Mouse (Mus musculus): ENCODE results near the gene Artn.
A peak's percentile ranks its signal among the peaks of the same experiment; 100 is the strongest.

Gene Artn

DNA sequence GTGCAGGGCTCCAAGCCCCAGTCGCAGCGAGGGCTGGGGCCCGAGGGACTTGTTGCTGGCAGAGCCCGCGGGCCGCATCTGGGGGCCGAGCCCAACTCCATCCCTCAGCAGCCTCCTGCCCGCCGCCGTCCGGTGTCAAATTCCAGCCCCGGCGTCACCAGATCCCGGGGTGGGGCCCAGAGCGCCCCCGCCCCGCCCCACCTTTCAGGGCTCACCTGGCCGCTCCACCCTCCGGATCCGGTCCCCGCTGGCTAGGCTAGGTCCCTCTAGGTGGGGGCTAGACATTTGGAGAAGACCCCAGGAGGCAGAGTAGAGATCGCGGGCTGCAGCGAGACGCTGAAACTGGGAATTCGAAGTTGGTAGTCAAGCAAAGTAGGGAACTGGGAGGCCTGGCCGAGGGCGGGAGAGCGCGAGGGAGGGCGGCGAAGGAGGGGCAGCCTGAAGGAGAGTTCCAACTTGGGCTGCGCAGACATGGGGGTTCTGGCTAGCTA, at the start of gene Artn:
TSS of gene Artn (minus strand) at position 373 of the 491 bp plus-strand sequence.
- DNase-seq (ENCODE audit: low read depth, low spot score), result no peak

GRCm38 (mm10) chr4:117979181-117979580, 49.6 kb upstream of the Artn start:
- DNase-seq (ENCODE audit: low read depth, low spot score), result no peak

DNA sequence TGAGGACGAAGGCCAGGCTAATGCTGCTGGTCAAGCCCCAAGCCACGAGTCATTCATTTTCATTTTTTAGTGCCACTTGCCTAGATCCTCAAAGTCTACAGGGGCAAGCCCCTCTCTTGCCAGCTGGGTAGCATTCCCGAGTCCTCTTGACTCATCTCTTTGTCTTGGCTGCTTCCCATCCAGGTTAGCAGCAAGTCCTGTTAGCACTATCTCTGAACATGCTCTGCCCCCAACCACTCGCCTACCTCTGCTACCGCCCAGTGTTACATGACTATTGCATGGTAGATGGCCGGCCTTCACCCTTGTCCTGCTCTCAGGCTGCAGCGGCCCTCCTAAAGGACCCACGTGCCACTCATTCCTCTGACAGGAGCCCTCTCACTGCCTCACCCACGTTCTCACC, 48.7 kb upstream of the Artn start:
- no peak for DNase-seq (ENCODE audit: low read depth, low spot score)

GRCm38 (mm10) chr4:117977841-117978240, 48.3 kb upstream of the Artn start:
- no peak for DNase-seq (ENCODE audit: low read depth, low spot score)

GRCm38 (mm10) chr4:117977371-117977770, 47.8 kb upstream of the Artn start:
- no peak for DNase-seq (ENCODE audit: low read depth, low spot score)

DNA sequence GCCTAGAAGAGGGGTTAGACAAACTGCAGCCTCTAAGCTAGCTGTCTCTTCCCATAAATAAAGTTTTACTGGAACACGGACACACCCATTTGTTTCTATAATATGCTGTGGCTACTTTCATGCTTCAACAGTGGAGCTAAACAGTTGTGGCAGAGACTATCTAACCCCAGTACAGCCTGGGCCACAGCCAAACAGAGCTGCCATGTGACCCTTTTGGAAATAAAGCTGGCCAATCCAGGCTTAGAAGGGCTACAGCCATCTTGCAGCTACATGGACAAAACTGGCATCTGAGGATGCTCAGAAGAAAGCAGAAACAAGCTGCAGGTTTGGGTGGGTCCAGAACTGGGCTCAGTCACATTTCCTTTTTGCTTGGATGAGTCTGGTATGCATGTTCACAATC, 46.3 kb upstream of the Artn start:
- no peak for DNase-seq (ENCODE audit: low read depth, low spot score)

DNA sequence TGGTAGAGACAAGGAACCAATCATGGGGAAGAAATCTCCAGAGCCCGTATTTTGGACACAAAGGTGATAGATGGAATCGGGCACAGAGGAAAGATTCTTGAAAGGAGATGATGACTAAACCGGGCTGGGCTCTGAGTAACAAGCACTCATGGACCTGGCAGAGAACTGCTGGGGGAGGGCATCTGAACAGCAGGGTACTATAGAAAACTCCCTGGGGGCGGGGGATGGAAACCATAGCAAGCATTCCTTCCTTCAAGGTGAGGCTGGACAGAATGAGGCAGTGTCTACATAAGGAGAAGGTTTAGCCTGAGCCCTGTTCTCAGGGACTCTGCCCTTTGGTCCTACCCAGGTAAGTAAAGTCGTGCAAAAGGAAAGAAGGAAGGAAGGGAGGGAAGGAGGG, 45.2 kb upstream of the Artn start:
- no peak for DNase-seq (ENCODE audit: low read depth, low spot score)

- no peak for DNase-seq (ENCODE audit: low read depth, low spot score)
Observed at GRCm38 (mm10) chr4:117972999-117973398, 43.4 kb upstream of the Artn start.

DNA sequence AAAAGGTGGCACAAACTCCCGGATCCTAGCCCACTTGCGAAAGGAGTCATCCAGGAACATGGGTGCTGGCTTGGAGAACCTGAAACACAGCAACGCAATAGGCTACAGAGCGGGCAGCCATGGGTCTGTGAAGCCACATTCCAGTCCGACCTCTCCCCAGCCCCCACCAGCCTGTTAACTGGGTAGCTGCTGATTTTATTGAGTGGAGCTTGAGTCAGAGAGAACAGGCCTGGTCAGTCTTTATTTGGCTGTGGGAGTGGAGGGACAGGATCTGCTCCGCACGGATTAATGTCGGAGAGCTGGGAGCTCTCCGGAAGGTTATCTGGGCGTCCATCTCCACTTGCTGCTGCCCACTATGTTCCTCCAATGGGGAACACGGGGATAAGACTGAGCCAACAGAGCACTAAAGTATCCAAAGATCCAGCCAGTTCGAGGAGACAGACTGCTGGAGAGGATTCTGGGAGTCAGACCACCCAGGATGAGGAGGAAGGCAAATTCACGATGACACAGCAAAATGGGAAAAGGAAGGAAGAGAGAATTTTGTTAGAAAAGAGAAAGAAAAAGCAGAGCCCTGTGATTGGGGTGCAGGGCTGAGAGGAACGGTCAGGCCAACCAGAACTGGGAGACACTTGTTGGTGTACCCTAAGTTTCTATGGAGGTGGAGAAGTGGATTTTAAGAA, 34.9 kb upstream of the Artn start:
- no peak for DNase-seq (ENCODE audit: low read depth, low spot score)

DNA sequence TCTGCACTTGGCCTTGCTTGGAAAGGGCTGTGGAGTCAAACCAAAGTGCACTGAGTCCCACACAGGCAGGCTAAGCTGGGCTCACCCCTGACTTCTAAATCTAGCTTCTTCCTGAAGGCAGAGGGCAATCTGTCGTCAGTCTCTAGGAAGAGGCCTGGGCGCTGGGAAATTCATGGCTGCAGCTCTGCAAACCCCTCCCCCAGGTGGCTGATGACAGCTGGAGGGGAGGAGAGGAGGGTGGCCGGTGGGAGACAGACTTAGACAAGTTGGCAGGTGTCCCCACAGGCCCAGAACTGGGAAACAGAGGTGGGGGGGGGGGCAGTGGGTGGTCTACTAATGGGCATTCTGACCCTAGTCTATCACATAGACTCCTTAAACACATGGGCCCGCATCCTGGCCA, 27.9 kb upstream of the Artn start:
- no peak for DNase-seq (ENCODE audit: low read depth, low spot score)

DNA sequence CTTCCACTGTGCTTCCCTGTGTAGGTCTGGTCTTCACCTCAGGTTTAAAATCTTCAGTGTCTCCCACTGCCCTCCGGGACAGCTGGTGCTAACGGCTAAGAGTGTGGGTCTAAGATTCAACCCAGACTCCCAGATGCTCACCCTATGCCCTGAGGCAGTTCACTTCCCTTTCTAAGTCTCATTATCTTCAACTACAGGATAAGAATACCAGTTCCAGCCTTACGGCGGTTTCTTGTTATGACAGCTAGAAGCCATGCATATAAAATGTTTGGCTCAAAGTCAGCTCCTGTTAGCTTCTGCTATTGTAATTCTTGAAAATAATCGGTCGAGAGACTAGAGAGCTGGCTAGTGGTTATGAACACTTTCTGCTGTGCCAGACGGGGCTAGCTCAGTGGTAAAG, 17.9 kb upstream of the Artn start:
- DNase-seq (ENCODE audit: low read depth, low spot score), result no peak

DNA sequence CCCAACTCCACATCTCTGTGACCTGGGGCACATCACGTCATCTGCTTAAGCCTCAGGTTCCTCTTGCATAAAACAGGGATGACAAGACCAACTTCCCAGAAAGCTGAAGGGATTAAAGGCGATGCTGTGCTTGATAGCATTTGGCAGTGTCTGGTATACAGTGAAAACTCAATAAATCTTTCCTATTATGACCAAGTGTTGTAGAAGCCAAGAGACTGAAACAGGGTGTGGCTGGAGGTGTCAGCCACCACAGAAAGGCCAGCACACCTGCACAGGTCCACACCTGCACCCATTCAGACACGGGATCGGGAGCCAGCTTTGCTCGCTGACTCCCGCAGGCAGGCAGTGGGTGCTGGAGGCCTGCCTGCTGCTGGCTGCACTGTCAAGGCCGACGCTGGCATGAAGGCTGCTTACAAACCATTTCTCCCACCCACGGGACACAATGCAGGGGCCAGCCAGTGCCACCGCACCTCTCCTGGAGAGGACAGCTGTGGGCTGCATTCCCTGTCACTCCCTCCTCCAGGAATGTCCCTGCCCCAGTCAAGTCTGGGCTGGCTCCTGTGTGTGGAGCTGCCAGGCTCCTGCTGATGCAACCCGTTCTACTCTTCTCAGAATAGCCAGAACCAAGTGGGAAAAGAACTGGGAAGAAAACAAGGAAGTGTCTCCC, 17.2 kb upstream of the Artn start:
- no peak for DNase-seq (ENCODE audit: low read depth, low spot score)

DNA sequence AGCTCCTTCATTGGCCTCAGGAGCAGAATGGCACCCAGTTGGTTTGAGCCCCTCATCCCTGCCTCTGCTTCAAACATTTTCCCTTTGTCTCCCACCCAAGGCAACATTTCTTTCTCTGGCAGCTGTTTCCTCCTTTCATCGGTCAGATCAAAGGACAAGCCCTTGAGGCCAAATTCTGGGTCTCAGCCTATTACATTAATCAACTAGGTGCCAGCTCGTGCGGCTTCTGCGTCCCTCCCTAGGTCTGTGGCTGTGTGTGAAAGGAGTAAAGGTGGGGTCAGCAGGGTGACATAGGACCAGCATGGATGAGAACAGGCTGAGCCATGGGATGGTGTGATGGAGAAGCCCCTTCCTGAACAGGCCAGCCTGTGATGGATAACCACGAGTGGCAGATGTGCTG, 13.8 kb upstream of the Artn start:
- no peak for DNase-seq (ENCODE audit: low read depth, low spot score)

GRCm38 (mm10) chr4:117936964-117937363, 7.4 kb upstream of the Artn start:
- no peak for DNase-seq (ENCODE audit: low read depth, low spot score)

DNA sequence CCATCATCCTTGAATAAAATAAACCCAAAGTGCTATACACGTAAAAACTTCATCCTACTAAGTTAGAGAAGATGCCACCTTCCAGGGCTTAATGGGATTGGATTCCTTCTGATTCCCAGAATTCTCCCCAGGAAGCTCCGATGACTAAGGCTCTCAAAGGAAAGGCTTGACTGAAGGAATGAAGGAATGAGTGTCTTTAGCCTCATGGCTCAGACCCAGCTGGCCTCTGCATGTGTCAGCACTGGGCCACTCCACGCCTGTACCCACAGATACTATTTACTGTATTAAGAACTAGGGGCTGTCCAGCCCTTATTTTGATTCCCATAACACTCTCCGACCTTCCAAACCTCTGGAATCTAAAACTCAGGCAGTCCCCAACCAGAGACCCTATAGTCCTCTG, 4.5 kb upstream of the Artn start:
- DNase-seq (ENCODE audit: low read depth, low spot score), result no peak

DNA sequence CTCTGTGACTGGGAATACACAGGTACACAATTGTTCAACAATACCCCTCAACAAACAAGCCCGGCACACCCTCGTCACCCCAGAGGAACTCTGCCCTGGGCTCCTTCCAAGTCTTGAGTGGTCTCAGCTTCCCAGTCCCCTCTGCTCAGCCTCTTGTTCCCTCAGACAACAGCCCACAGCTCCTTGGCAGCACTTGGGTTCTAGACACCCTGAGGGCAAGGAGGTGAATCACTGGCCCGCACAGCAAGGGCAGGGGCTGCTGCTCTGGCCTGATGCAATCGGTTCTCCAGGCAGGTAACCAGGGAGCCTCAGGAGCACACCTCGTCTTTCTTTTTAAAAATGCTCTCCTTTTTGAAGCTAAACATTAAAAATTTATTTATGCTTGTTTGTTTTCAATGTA, 3.7 kb upstream of the Artn start:
- DNase-seq (ENCODE audit: low read depth, low spot score), result no peak

DNA sequence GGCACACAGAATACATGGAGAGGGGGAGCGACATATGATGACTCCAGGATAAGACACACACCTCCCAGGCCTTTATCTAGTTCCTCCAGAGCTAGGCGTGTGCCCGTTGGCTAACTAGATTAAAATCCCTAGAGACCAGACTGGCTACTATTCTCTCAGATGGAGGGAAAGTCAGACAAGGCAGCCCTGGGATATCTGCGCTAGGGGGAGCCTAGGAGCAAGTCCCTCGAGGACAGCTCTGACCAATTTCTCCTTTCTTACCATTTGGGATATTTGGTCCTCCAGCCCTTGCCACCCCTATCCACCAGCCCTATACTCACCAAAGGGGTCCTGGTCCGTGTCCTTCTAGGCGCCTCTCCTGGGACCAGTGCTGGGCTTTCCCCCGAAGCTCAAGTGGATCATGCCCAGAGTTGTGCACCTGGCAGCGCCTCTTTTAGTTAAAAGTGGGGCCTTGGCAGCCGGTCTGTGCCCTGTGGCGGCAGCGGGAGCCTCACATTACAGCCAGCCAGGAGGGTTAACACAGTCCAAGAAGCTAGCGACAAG, 793 bp downstream of the Artn start:
- DNase-seq (ENCODE audit: low read depth, low spot score), result peak; percentile 21

GRCm38 (mm10) chr4:117928234-117928633, 1.3 kb downstream of the Artn start:
- DNase-seq (ENCODE audit: low read depth, low spot score), result peak; percentile 38

GRCm38 (mm10) chr4:117926545-117927482, 2.7 kb downstream of the Artn start:
- no peak for DNase-seq (ENCODE audit: low read depth, low spot score)

DNA sequence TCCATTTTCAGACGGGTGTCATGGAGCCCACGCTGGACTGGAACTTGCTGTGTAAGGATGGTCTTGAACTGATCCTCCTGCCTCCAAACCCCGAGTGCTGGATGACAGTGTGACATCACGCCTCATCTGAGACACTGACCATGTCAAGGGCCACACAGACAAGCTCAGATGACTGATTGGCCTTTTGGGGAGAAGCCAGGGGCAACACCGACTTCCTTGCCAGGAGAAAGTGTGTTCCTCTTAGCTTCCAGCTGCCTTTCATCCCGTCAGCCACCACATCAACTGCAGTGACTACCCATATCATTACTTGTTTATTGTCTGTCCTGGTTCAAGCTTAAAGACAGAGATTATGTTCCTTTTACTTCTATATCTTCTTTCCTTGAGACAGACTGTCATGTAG, 4.6 kb downstream of the Artn start:
- no peak for DNase-seq (ENCODE audit: low read depth, low spot score)

GRCm38 (mm10) chr4:117923450-117923849, 6.1 kb downstream of the Artn start:
- DNase-seq (ENCODE audit: low read depth, low spot score), result no peak

- no peak for DNase-seq (ENCODE audit: low read depth, low spot score)
Observed at GRCm38 (mm10) chr4:117921358-117921757, 8.2 kb downstream of the Artn start.

Measured in A20 (cell line).